Mouse (Mus musculus): ENCODE data around the gene Cpa2. TPM values are rescaled to one million over a fixed set of nuclear protein-coding genes. Genes with fewer than 3 reads are reported as not detected.

Cpa2 gene
- polyA plus RNA-seq, 1 experiment from 2014 or later: 22.8 TPM

- H3K27ac ChIP-seq (replicated peaks): peak overlapping the region; percentile 90
- WGBS: 16% methylated on average over 23 of the region's 23 CpGs
- peak; percentile 77 for DNase-seq (ENCODE audit: low spot score)
- no peaks in the 10 kb centered on the region for H3K27me3 ChIP-seq (ENCODE audit: low read depth, poor library complexity, severe bottlenecking)
- H3K9me3 ChIP-seq (replicated peaks): 0 out of 2 replicates have a peak, but pooled peaks cover 4% of the 10 kb centered on the region
- H3K4me1 ChIP-seq: peaks cover 75% of the 10 kb centered on the region
- H3K36me3 ChIP-seq: no peaks in the 10 kb centered on the region
- peak overlapping the region; percentile 42 for H3K4me3 ChIP-seq
Measured at GRCm38 (mm10) chr6:30551644-30552580, 10.5 kb downstream of the Cpa2 start.

- H3K27ac ChIP-seq (replicated peaks): peak overlapping the region; percentile 90
Measured at GRCm38 (mm10) chr6:30552628-30553027, 11.2 kb downstream of the Cpa2 start.

GRCm38 (mm10) chr6:30553381-30554010, 12.1 kb downstream of the Cpa2 start:
- DNase-seq (ENCODE audit: low spot score): no peak
- no peaks in the 10 kb centered on the region for H3K27me3 ChIP-seq (ENCODE audit: low read depth, poor library complexity, severe bottlenecking)
- H3K36me3 ChIP-seq: no peaks in the 10 kb centered on the region
- 81% methylated on average over 7 of the region's 7 CpGs for WGBS
- no peak overlapping the region for H3K4me3 ChIP-seq
- H3K27ac ChIP-seq (replicated peaks): peak overlapping the region; percentile 72
- peaks cover 59% of the 10 kb centered on the region for H3K4me1 ChIP-seq
- 0 out of 2 replicates have a peak, but pooled peaks cover 4% of the 10 kb centered on the region for H3K9me3 ChIP-seq (replicated peaks)

More at GRCm38 (mm10) chr6:30552628-30553027, 11.2 kb downstream of the Cpa2 start:
- no peaks in the 10 kb centered on the region for H3K36me3 ChIP-seq
- H3K9me3 ChIP-seq (replicated peaks): 0 out of 2 replicates have a peak, but pooled peaks cover 4% of the 10 kb centered on the region
- DNase-seq (ENCODE audit: low spot score): no peak
- peaks cover 68% of the 10 kb centered on the region for H3K4me1 ChIP-seq
- no peaks in the 10 kb centered on the region for H3K27me3 ChIP-seq (ENCODE audit: low read depth, poor library complexity, severe bottlenecking)
- 64% methylated on average over 6 of the region's 6 CpGs for WGBS
- no peak overlapping the region for H3K4me3 ChIP-seq

- H3K4me1 ChIP-seq: peaks cover 53% of the 10 kb centered on the region
- H3K4me3 ChIP-seq: no peak overlapping the region
- no peak for DNase-seq (ENCODE audit: low spot score)
- WGBS: 94% methylated on average over 5 of the region's 5 CpGs
- H3K9me3 ChIP-seq (replicated peaks): 0 out of 2 replicates have a peak, but pooled peaks cover 4% of the 10 kb centered on the region
- no peaks in the 10 kb centered on the region for H3K36me3 ChIP-seq
- peak overlapping the region; percentile 72; the same call in 1 of the 2 replicates for H3K27ac ChIP-seq (replicated peaks)
- H3K27me3 ChIP-seq (ENCODE audit: low read depth, poor library complexity, severe bottlenecking): no peaks in the 10 kb centered on the region
Measured at GRCm38 (mm10) chr6:30554092-30554491, 12.7 kb downstream of the Cpa2 start.

GRCm38 (mm10) chr6:30554621-30555170, 13.3 kb downstream of the Cpa2 start:
- 94% methylated on average over 5 of the region's 5 CpGs for WGBS
- peaks cover 47% of the 10 kb centered on the region for H3K4me1 ChIP-seq

GRCm38 (mm10) chr6:30556080-30556479, 14.7 kb downstream of the Cpa2 start:
- Histone ChIP-seq H3K27ac (replicated peaks) (peak overlapping the region; percentile 63), H3K4me3 (no peak overlapping the region), H3K36me3 (no peaks in the 10 kb centered on the region), H3K4me1 (peaks cover 37% of the 10 kb centered on the region), H3K27me3 (ENCODE audit: low read depth, poor library complexity, severe bottlenecking) (no peaks in the 10 kb centered on the region), H3K9me3 (replicated peaks) (no peaks in the 10 kb centered on the region)
- WGBS: 19% methylated on average over 4 of the region's 9 CpGs
- no peak for DNase-seq (ENCODE audit: low spot score)

More at GRCm38 (mm10) chr6:30554621-30555170, 13.3 kb downstream of the Cpa2 start:
- Histone ChIP-seq H3K4me3 (no peak overlapping the region), H3K9me3 (replicated peaks) (0 out of 2 replicates have a peak, but pooled peaks cover 4% of the 10 kb centered on the region), H3K27me3 (ENCODE audit: low read depth, poor library complexity, severe bottlenecking) (no peaks in the 10 kb centered on the region), H3K27ac (replicated peaks) (no peak overlapping the region), H3K36me3 (no peaks in the 10 kb centered on the region)
- DNase-seq (ENCODE audit: low spot score): no peak

GRCm38 (mm10) chr6:30559726-30560125, 18.3 kb downstream of the Cpa2 start:
- Histone ChIP-seq H3K27me3 (ENCODE audit: low read depth, poor library complexity, severe bottlenecking) (no peaks in the 10 kb centered on the region), H3K4me1 (peaks cover 7% of the 10 kb centered on the region), H3K4me3 (no peak overlapping the region), H3K27ac (replicated peaks) (no peak overlapping the region), H3K9me3 (replicated peaks) (no peaks in the 10 kb centered on the region), H3K36me3 (no peaks in the 10 kb centered on the region)
- no peak for DNase-seq (ENCODE audit: low spot score)
- WGBS: 48% methylated on average over 1 of the region's 1 CpGs

- Histone ChIP-seq H3K9me3 (replicated peaks) (no peaks in the 10 kb centered on the region), H3K27ac (replicated peaks) (no peak overlapping the region), H3K27me3 (ENCODE audit: low read depth, poor library complexity, severe bottlenecking) (no peaks in the 10 kb centered on the region), H3K4me1 (no peaks in the 10 kb centered on the region), H3K4me3 (no peak overlapping the region), H3K36me3 (no peaks in the 10 kb centered on the region)
- WGBS: 81% methylated on average over 4 of the region's 4 CpGs
- no peak for DNase-seq (ENCODE audit: low spot score)
Measured at GRCm38 (mm10) chr6:30562132-30562531, 20.8 kb downstream of the Cpa2 start.

- DNase-seq (ENCODE audit: low spot score): no peak
- no peak overlapping the region for H3K27ac ChIP-seq (replicated peaks)
- H3K27me3 ChIP-seq (ENCODE audit: low read depth, poor library complexity, severe bottlenecking): no peaks in the 10 kb centered on the region; the same call in 1 of the 2 replicates
- no peaks in the 10 kb centered on the region for H3K36me3 ChIP-seq
- H3K4me1 ChIP-seq: no peaks in the 10 kb centered on the region
- no peaks in the 10 kb centered on the region for H3K9me3 ChIP-seq (replicated peaks)
- WGBS: 88% methylated on average over 6 of the region's 6 CpGs
- no peak overlapping the region for H3K4me3 ChIP-seq
Measured at GRCm38 (mm10) chr6:30563575-30563974, 22.2 kb downstream of the Cpa2 start.

GRCm38 (mm10) chr6:30564051-30564450, 22.7 kb downstream of the Cpa2 start:
- 95% methylated on average over 6 of the region's 6 CpGs for WGBS
- Histone ChIP-seq H3K36me3 (no peaks in the 10 kb centered on the region), H3K9me3 (replicated peaks) (no peaks in the 10 kb centered on the region), H3K27me3 (ENCODE audit: low read depth, poor library complexity, severe bottlenecking) (peaks cover 3% of the 10 kb centered on the region; the same call in 1 of the 2 replicates), H3K4me3 (no peak overlapping the region), H3K27ac (replicated peaks) (no peak overlapping the region), H3K4me1 (no peaks in the 10 kb centered on the region)
- no peak for DNase-seq (ENCODE audit: low spot score)

- Histone ChIP-seq H3K4me3 (no peak within 1 kb of the TSS), H3K36me3 (no peaks in the 10 kb centered on the region), H3K27ac (replicated peaks) (no peak within 1 kb of the TSS), H3K27me3 (ENCODE audit: low read depth, poor library complexity, severe bottlenecking) (peaks cover 7% of the 10 kb centered on the region; the same call in 1 of the 2 replicates), H3K9me3 (replicated peaks) (no peaks in the 10 kb centered on the region), H3K4me1 (peaks cover 13% of the 10 kb centered on the region)
- DNase-seq (ENCODE audit: low spot score): no peak
- 84% methylated on average over 5 of the region's 5 CpGs for WGBS
Measured at GRCm38 (mm10) chr6:30568069-30568468, 26.7 kb downstream of the Cpa2 start, which contains the start of gene Cpa4. Gene Cpa4 (plus strand): TSS chr6:30568369.

- H3K4me1 ChIP-seq: peaks cover 24% of the 10 kb centered on the region
- peaks cover 11% of the 10 kb centered on the region; the same call in 1 of the 2 replicates for H3K27me3 ChIP-seq (ENCODE audit: low read depth, poor library complexity, severe bottlenecking)
- H3K27ac ChIP-seq (replicated peaks): peak overlapping the region; percentile 55
- H3K36me3 ChIP-seq: no peaks in the 10 kb centered on the region
- no peaks in the 10 kb centered on the region for H3K9me3 ChIP-seq (replicated peaks)
- H3K4me3 ChIP-seq: no peak overlapping the region
- no peak for DNase-seq (ENCODE audit: low spot score)
- 94% methylated on average over 10 of the region's 10 CpGs for WGBS
Measured at GRCm38 (mm10) chr6:30569331-30569730, 27.9 kb downstream of the Cpa2 start.

Data from midbrain, embryonic 10.5 days (tissue).